Mouse (Mus musculus): ENCODE results near the gene Dedd. TPM values are rescaled to one million over a fixed set of nuclear protein-coding genes. Genes with fewer than 3 reads are reported as not detected.
A peak's percentile ranks its signal among the peaks of the same experiment; 100 is the strongest.
"Not testable (repeated sequence)": the region's sequence is repeated elsewhere in the genome, so short reads cannot be mapped to it uniquely, and the experiment has no call there.

The Dedd gene
- total RNA-seq (2021) (10 to 100 TPM; 31.7 to 33.5 TPM), polyA plus RNA-seq (2012; rRNA removed) (19.9 and 20.0 TPM in 2 replicates)
- long read RNA-seq, transcript Dedd-201 (5 exons, 1,618 nt): major isoform, 13 of 30 reads
- long read RNA-seq, transcript Dedd-204 (6 exons, 2,563 nt): minor isoform, 8 of 30 reads
- long read RNA-seq, partial matches to known transcripts: 1 of 30 reads
- long read RNA-seq, other reads (novel, unspliced or antisense): 5 of 30 reads

DNA sequence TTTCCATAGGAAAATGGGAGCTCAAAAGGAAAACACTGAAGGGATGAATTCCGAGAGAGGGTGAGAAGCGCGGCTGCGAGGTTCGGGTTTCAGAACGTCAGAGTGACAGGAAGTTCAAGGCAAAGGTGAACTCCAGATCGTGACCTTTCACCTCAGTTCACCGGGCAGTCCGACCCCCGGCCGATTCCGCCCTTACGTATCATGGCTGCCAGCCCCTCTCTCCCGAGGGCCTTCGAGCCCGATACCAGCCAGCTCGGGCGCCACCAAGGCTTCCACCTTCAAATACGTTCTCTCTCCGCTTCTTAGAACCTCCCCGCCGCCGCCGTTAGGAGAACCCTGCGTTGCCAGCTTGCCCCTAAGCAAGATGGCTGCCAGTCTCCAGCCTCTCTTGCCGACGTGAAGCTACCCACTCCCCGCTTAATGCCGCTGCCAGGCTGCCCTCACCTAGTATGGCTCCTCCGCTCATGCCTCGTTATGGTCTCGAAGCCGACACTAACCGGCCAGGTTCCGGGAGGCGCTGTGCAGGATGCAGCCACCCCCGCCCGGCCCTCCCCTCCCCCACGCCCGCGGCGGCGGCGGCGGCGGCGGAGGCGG, at the start of gene Dedd:
Dedd (plus strand) TSS at position 307 of the 594 bp plus-strand sequence.
- DNase-seq: peak; percentile 95

- DNase-seq: no peak
Observed at GRCm38 (mm10) chr1:171279721-171280120, 49.2 kb upstream of the Dedd start.

DNA sequence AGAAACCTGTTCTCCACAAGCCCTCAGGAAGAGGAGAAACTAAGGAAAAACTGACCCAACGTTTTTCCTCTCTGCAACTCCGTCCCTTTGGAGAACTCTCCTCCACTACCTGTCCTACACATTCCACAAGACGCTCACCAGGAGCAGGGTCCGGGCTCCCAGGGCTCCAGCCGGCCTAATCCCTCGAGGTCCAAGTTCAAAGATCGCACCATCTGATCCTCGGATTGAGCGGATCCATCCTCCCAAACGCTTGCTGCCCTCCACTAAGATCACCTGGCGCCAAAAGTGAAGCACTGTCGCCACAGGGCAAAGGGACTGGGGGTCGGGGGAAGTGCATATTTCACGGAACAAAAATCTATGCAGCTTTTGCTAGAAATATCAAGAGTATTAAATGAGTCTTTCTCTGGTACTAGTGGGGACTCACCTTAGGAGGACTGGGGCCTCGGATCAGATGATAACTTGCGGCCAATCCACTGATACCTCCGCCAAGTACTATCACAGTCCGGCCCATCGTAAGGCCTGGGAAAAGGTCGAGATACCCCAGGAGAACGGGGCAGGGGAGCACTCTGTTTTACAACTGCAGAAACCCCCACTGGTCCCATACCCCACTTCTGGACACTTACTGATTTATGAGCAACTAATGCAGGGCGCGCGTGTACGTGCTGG, 48.6 kb upstream of the Dedd start:
- DNase-seq: no peak

DNA sequence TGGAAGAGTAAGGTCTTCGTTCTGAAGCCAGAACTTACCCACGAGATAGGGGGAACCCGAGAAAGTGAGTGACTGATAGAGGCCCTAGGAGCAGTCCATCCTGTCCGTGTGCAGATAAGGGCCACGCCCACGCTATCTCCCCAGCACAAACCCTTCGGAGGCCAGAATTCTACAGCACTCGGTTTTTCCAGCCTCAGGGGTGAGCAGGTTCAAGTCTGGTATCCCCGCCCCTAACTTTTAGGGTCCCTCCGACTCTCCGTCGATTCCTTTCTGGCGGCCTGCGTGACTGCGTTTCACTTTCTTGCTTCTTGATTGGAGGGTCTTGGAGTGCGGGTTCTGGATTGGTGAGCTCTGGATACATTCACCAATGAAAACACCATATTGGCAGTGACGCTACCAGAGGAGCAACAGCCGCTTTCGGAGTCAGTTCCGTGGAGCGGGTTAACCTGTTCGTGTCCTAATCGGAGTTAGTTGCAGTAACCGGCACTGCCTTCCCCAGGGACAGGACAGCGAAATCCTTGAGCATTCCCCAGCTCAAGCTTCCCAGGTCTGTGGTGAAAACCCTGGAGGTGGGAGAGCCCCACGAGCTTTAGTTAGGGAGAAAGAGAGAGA, 47.9 kb upstream of the Dedd start, which contains the start of gene Ppox:
Ppox (minus strand) TSS at position 271 of the 612 bp plus-strand sequence.
- peak; percentile 95 for DNase-seq

DNA sequence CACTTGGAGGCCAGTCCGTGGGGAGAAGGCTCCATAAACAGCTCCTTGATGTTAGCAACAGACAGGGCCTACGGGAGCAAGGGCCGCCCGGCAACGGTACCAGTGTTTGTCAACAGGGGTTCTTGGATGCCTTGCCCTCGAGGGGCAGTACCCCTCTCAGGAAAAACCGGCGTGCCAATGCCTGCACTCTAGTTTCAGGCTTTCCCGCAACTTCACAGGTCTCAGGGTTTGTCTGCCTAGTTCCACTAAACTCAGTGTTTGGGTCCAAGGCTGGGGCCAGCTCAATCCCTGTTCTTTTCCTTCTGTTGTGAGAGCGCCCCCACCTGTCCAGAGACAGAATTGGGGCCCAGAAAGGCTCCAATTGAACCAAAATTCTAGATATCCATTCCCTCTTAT, 47.4 kb upstream of the Dedd start:
- DNase-seq: peak; percentile 90

- no peak for DNase-seq
Observed at GRCm38 (mm10) chr1:171282086-171282805, 46.7 kb upstream of the Dedd start.

DNA sequence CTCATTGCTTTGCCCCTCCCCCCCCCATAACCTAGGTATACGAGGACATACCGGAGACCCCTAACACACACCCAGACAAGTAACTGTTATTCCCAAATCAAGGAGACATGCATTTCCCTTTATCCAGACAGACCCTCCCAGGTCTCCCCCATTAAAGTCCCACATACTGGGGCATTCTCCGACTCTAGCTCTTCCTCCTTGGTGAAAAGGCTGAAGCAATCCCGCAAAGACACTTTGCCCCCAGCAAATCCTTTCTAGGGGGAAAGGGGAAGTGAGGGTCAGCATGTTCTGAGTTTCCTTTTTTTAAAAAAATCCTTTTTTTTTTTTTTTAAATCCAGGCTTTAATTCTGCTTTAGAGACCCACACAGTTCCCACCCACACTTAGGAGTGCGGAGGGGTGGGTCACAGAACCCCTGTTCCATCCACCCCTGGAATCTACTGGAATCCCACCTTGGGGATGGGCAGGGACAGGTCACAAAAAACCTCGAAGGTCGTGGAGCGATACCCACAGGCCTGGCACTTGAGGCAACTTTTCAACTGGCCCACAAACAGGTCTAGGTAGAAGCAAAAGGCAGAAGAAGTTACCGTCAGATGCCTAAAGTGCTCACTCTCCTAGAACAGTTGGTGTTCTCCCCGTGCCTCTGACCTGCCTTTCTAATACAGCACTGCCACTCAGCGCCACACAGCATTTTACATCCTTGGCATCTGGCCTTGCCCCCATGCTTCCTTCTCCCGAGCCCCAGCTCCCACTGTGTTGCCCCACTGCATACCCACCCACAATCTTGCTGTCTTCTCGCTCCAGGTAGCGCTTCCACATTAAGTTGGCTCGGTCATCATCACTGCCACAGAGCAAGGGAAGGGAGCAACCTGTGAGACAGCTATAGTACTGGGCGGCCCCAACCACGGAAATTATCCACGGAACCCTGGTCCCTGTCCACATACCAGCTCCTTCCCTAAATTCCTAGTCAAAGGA, 45.5 kb upstream of the Dedd start:
- DNase-seq: no peak

DNA sequence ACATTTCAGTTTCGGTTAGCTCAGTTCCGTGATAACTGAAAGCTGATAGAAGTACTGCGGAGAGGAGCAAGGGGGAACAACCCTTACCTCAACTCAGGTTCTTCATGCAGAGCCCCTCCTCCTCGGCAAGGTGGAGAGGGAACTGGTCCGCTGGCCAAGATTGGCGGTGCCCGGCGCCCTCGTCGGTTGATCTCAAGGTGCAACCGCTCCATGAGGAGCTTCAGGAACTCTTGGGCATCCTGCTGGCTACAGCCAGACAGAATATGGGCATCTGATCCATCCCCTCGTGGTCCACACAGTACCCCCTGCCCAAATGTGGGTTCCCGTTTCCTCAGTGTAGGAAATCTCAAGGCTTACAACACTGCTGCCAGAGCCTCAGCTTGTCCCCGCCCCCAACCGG, 44.5 kb upstream of the Dedd start:
- no peak for DNase-seq

- no peak for DNase-seq
Observed at GRCm38 (mm10) chr1:171285096-171285892, 43.7 kb upstream of the Dedd start.

- DNase-seq: no peak
Observed at GRCm38 (mm10) chr1:171286517-171286916, 42.4 kb upstream of the Dedd start.

GRCm38 (mm10) chr1:171287136-171288081, 41.5 kb upstream of the Dedd start, which contains the start of gene Usp21:
Gene Usp21 (minus strand): TSS chr1:171287991.
- peak; percentile 97 for DNase-seq

GRCm38 (mm10) chr1:171288328-171288727, 40.6 kb upstream of the Dedd start:
- DNase-seq: peak; percentile 0

DNA sequence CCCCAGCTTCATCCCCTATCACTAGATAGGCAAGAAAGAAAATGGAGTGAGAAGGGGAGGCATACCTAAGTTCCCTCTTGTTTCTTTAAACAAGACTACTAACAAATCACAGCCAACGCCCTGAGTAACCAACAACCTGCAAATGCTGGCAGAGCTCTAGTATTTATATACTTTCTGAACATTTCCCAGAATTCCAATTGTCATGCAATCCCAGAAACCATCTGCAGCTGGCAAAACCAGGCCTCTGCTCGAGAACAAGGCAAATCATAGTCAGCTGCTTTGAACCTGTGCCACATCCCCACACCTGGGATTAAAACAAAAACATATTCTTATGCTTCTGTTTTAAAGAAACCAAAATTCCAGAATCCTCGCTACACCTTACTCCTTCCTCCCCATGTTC, 35.6 kb upstream of the Dedd start:
- DNase-seq: no peak

- no peak for DNase-seq
Observed at GRCm38 (mm10) chr1:171293906-171294297, 35.0 kb upstream of the Dedd start.

GRCm38 (mm10) chr1:171294298-171295062, 34.5 kb upstream of the Dedd start, which contains the start of gene Ufc1:
Gene Ufc1 (minus strand): TSS chr1:171295024.
- peak; percentile 90 for DNase-seq

DNA sequence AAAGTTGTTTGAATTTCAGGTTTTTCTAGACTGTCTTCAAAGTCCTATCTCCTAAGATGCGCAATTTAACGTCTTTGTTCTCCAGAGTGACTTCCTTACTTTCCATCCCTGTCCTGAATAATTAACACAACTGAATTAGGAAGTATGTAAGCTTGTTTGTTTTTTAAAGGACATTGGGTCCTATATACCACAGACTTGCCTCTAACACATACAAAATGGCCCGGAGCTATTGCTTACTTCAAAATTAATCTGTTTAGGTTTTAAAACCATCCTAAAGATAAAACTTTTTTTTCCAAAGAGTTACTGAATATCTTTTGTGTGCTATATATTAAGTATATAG, 33.9 kb upstream of the Dedd start:
- no peak for DNase-seq

DNA sequence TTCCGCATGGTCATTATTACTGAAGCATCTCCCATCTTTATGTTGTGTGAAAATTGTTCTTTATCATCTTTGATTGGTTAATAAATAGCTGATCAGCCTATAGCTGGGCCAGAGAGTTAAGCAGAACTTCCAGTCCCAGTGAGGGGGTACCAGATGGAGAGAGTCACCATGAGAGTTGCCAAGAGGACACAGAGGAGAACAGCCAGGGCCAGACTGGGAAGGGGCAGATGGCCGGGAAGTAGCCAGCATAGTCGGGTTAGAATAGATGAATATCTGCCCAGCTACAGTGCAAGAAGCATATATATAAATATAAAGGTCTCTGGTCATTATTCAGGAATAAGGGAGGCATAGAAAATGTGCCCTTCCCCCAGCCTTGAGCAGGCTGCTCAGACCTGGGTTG, 30.7 kb upstream of the Dedd start:
- no peak for DNase-seq

GRCm38 (mm10) chr1:171306157-171306556, 22.8 kb upstream of the Dedd start:
- DNase-seq: not testable (repeated sequence)
